8 mouse cellular contexts compared by ENCODE assay signal in genomic region chr16:8737341-8737665, GRCm38 (mm10). TPM values are rescaled to one million over a fixed set of nuclear protein-coding genes. Genes with fewer than 3 reads are reported as not detected.
DNase-seq lines count a peak whose midpoint lies in the region; ATAC-seq lines count a peak whose summit lies in the region.
"Had no signal": no experiment of that assay in that cellular context is flagged by ENCODE, and none has a peak within 500 bp of the region (broad histone marks: within the 10 kb centered on the region; RNA-seq: fewer than 3 reads in every experiment).

No protein-coding gene starts in this region.

- H3K4me1 ChIP-seq in neural tube, embryonic 11.5 days (ENCODE audit: control insufficient read depth, insufficient read depth, low read length): peaks cover 23% of the 10 kb centered on the region
- peaks cover 35% of the 10 kb centered on the region for H3K4me1 ChIP-seq in forebrain, embryonic 13.5 days
- peaks cover 38% of the 10 kb centered on the region for H3K4me1 ChIP-seq in limb, embryonic 13.5 days
- H3K4me1 ChIP-seq in stomach, embryonic 15.5 days: peaks cover 25% of the 10 kb centered on the region

- WGBS in neural tube, embryonic 11.5 days: 1% methylated on average over 11 of the region's 11 CpGs
- under 1% methylated on average over 11 of the region's 11 CpGs for WGBS in forebrain, embryonic 13.5 days
- WGBS in limb, embryonic 13.5 days: under 1% methylated on average over 11 of the region's 11 CpGs
- under 1% methylated on average over 11 of the region's 11 CpGs for WGBS in stomach, embryonic 15.5 days

- H3K4me3 ChIP-seq in neural tube, embryonic 11.5 days (ENCODE audit: low read depth, low read length): peak overlapping the region; percentile 99
- peak overlapping the region; percentile 98 for H3K4me3 ChIP-seq in forebrain, embryonic 13.5 days
- peak overlapping the region; percentile 97 for H3K4me3 ChIP-seq in limb, embryonic 13.5 days
- peak overlapping the region; percentile 76 for H3K4me3 ChIP-seq in stomach, embryonic 15.5 days (replicated peaks)

- ATAC-seq in neural tube, embryonic 11.5 days (ENCODE audit: insufficient read depth, low FRiP score, low TSS enrichment): no peak
- ATAC-seq in forebrain, embryonic 13.5 days: no peak
- ATAC-seq in limb, embryonic 13.5 days (ENCODE audit: low FRiP score, low read depth): no peak
- no peak for ATAC-seq in stomach, embryonic 15.5 days (ENCODE audit: insufficient read depth, low FRiP score, low read depth)

- H3K9me3 ChIP-seq in neural tube, embryonic 11.5 days (ENCODE audit: control insufficient read depth, low read length): no peaks in the 10 kb centered on the region
- no peaks in the 10 kb centered on the region for H3K9me3 ChIP-seq in forebrain, embryonic 13.5 days (replicated peaks)
- H3K9me3 ChIP-seq in limb, embryonic 13.5 days: no peaks in the 10 kb centered on the region
- no peaks in the 10 kb centered on the region for H3K9me3 ChIP-seq in stomach, embryonic 15.5 days

- no peaks in the 10 kb centered on the region for H3K27me3 ChIP-seq in neural tube, embryonic 11.5 days (ENCODE audit: control insufficient read depth, insufficient read depth, low read length)
- no peaks in the 10 kb centered on the region for H3K27me3 ChIP-seq in forebrain, embryonic 13.5 days
- no peaks in the 10 kb centered on the region for H3K27me3 ChIP-seq in limb, embryonic 13.5 days
- H3K27me3 ChIP-seq in stomach, embryonic 15.5 days (replicated peaks): no peaks in the 10 kb centered on the region

- H3K36me3 ChIP-seq in neural tube, embryonic 11.5 days (ENCODE audit: control insufficient read depth, insufficient read depth, low read length): no peaks in the 10 kb centered on the region
- no peaks in the 10 kb centered on the region for H3K36me3 ChIP-seq in forebrain, embryonic 13.5 days (ENCODE audit: poor library complexity, severe bottlenecking)
- no peaks in the 10 kb centered on the region for H3K36me3 ChIP-seq in limb, embryonic 13.5 days
- H3K36me3 ChIP-seq in stomach, embryonic 15.5 days: no peaks in the 10 kb centered on the region

- DNase-seq in neural tube, embryonic 11.5 days (ENCODE audit: low spot score): peak; percentile 15
- no peak for DNase-seq in neural tube, embryonic 10.5 days (ENCODE audit: extremely low spot score, low spot score)
- DNase-seq in frontal cortex, postnatal 25 days (ENCODE audit: low spot score in 2 of 2): no peak
- DNase-seq in layer of hippocampus, postnatal 36 days: no peak
- DNase-seq: lung, postnatal 36 days had no signal

- peak overlapping the region; percentile 99 for H3K4me2 ChIP-seq in neural tube, embryonic 11.5 days (ENCODE audit: low read depth)
- H3K4me2 ChIP-seq in forebrain, embryonic 13.5 days: peak overlapping the region; percentile 88
- peak overlapping the region; percentile 96 for H3K4me2 ChIP-seq in limb, embryonic 13.5 days (replicated peaks)
- H3K4me2 ChIP-seq in stomach, embryonic 15.5 days: peak overlapping the region; percentile 88

- peak overlapping the region; percentile 96 for H3K9ac ChIP-seq in neural tube, embryonic 11.5 days (ENCODE audit: low read length)
- H3K9ac ChIP-seq in forebrain, embryonic 13.5 days: peak overlapping the region; percentile 97
- peak overlapping the region; percentile 96 for H3K9ac ChIP-seq in limb, embryonic 13.5 days
- H3K9ac ChIP-seq in stomach, embryonic 15.5 days: peak overlapping the region; percentile 95

- no peak overlapping the region for H3K27ac ChIP-seq in neural tube, embryonic 11.5 days (ENCODE audit: low read depth, low read length)
- H3K27ac ChIP-seq in forebrain, embryonic 13.5 days: peak overlapping the region; percentile 85; the same call in 1 of the 2 replicates
- no peak overlapping the region for H3K27ac ChIP-seq in limb, embryonic 13.5 days
- peak overlapping the region; percentile 93 for H3K27ac ChIP-seq in stomach, embryonic 15.5 days

RNA-seq across cellular contexts. Expression of gene Usp7, which starts 54.8 kb away (rescaled TPM):
- polyA plus RNA-seq in neural tube, embryonic 11.5 days (2014; fragmentation: Nextera tagmentation; extraction: Ambion mirVana): 38.8 and 38.9 TPM in 2 replicates
- polyA plus RNA-seq in forebrain, embryonic 13.5 days (2015; fragmentation: Nextera tagmentation; extraction: Ambion mirVana): 29.6 and 42.3 TPM in 2 replicates
- polyA plus RNA-seq in limb, embryonic 13.5 days (2015; fragmentation: Nextera tagmentation; extraction: Ambion mirVana): 31.9 and 36.8 TPM in 2 replicates
- 26.7 and 28.3 TPM in 2 replicates for polyA plus RNA-seq in stomach, embryonic 15.5 days (2015; fragmentation: Nextera tagmentation; extraction: Ambion mirVana)
- 100 to 1,000 TPM; 157 to 160 TPM for total RNA-seq in layer of hippocampus, postnatal 36 days (2021)

RNA-seq across cellular contexts. Expression of gene Gm5767, which starts 56.7 kb away (rescaled TPM):
- not detected in 2 replicates for polyA plus RNA-seq in neural tube, embryonic 11.5 days (2014; fragmentation: Nextera tagmentation; extraction: Ambion mirVana)
- not detected in 2 replicates for polyA plus RNA-seq in forebrain, embryonic 13.5 days (2015; fragmentation: Nextera tagmentation; extraction: Ambion mirVana)
- polyA plus RNA-seq in limb, embryonic 13.5 days (2015; fragmentation: Nextera tagmentation; extraction: Ambion mirVana): not detected in 2 replicates
- polyA plus RNA-seq in stomach, embryonic 15.5 days (2015; fragmentation: Nextera tagmentation; extraction: Ambion mirVana): not detected in 2 replicates
- not detected for total RNA-seq in layer of hippocampus, postnatal 36 days (2021)

Comparison
In these comparisons a context has a peak if more than half of its experiments do, and no peak if none do; other contexts are left out.
1. H3K27ac ChIP-seq: peak in forebrain, embryonic 13.5 days (single experiment) and stomach, embryonic 15.5 days (single experiment); none in neural tube, embryonic 11.5 days (single experiment) and limb, embryonic 13.5 days (single experiment).
2. Peak in every context shown above with its lines, with median percentiles within 50 percentile points of each other: H3K4me2 ChIP-seq, H3K4me3 ChIP-seq and H3K9ac ChIP-seq.